Mouse (Mus musculus) MEL (cell line): ENCODE results near the gene Adamts4. TPM values are rescaled to one million over a fixed set of nuclear protein-coding genes. Genes with fewer than 3 reads are reported as not detected.
A peak's percentile ranks its signal among the peaks of the same experiment; 100 is the strongest.

Experiments used
- DNase-seq: peaks from one replicate; pipeline ENCODE4 v3.0.0; 2011; ENCODE audit warnings: low read depth, low spot score
- H3K27ac ChIP-seq: 2 replicates; pipeline ENCODE4 v1.5.1; 2012; ENCODE audit warnings: low read depth, mild to moderate bottlenecking, control low read depth, low read length, moderate library complexity; ENCODE audit not compliant: control insufficient read depth
- H3K27me3 ChIP-seq, 2 experiments: fragments of 150-350 bp in 1 of 2; sonication (generic) in 1 of 2; 2 replicates each; pipeline ENCODE4 v1.6.1; 2012; ENCODE audit warnings: low read length in 2 of 2, mild to moderate bottlenecking in 2 of 2, improper control_type of control experiment in 1 of 2, moderate library complexity in 1 of 2; ENCODE audit not compliant: insufficient read depth in 2 of 2, control insufficient read depth in 1 of 2
- H3K36me3 ChIP-seq, 2 experiments: 2 replicates each; pipeline ENCODE4 v1.6.1; 2012 to 2014; ENCODE audit warnings: low read length in 2 of 2, improper control_type of control experiment in 1 of 2, inconsistent platforms in 1 of 2, mild to moderate bottlenecking in 1 of 2; ENCODE audit not compliant: insufficient read depth in 2 of 2, control insufficient read depth in 1 of 2
- H3K4me1 ChIP-seq, 2 experiments: fragments of 150-350 bp in 1 of 2; sonication (generic) in 1 of 2; 2 replicates each; pipeline ENCODE4 v1.6.1; 2012; ENCODE audit warnings: low read length in 2 of 2, improper control_type of control experiment in 1 of 2, mild to moderate bottlenecking in 1 of 2; ENCODE audit not compliant: insufficient read depth in 2 of 2, control insufficient read depth in 1 of 2
- H3K4me3 ChIP-seq, 2 experiments: fragments of 150-350 bp in 1 of 2; sonication (generic) in 1 of 2; 2 replicates each; pipeline ENCODE4 v1.5.1; 2012; ENCODE audit warnings: low read depth in 2 of 2, low read length in 2 of 2, mild to moderate bottlenecking in 2 of 2, moderate library complexity in 2 of 2, control low read depth in 1 of 2, improper control_type of control experiment in 1 of 2; ENCODE audit not compliant: control insufficient read depth in 1 of 2, insufficient read depth in 1 of 2
- H3K79me2 ChIP-seq: 2 replicates; pipeline ENCODE4 v1.6.1; 2012; ENCODE audit warnings: mild to moderate bottlenecking, low read length, moderate library complexity; ENCODE audit not compliant: control insufficient read depth, poor library complexity, insufficient read depth
- H3K9ac ChIP-seq: 2 replicates; pipeline ENCODE4 v1.6.1; 2012; ENCODE audit warnings: low read depth, mild to moderate bottlenecking, control low read depth, low read length, moderate library complexity; ENCODE audit not compliant: control insufficient read depth, poor library complexity, severe bottlenecking
- H3K9me3 ChIP-seq: fragments of 150-350 bp; sonication (generic); replicated peaks from 2 replicates; pipeline ENCODE4 v1.6.1; 2012; ENCODE audit warnings: mild to moderate bottlenecking, low read length, improper control_type of control experiment, moderate library complexity; ENCODE audit not compliant: insufficient read depth
- BHLHE40 ChIP-seq: IDR thresholded peaks from 2 replicates; pipeline ENCODE4 v1.6.1; 2012; ENCODE audit warnings: low read depth, mild to moderate bottlenecking, inconsistent platforms, low read length, improper control_type of control experiment, borderline replicate concordance
- CHD1 ChIP-seq: IDR thresholded peaks from 2 replicates; pipeline ENCODE4 v1.6.1; 2012; ENCODE audit warnings: low read depth, mild to moderate bottlenecking, inconsistent platforms, low read length, improper control_type of control experiment
- CHD2 ChIP-seq: IDR thresholded peaks from 2 replicates; pipeline ENCODE4 v1.6.1; 2011; ENCODE audit warnings: low read length, improper control_type of control experiment
- CTCF ChIP-seq, 3 experiments: IDR thresholded peaks in 2 of 3; conservative IDR thresholded peaks in 1 of 3; 2 replicates each; pipeline ENCODE4 v1.5.1; 2011 to 2012; ENCODE audit warnings: low read length in 3 of 3, low read depth in 2 of 3, mild to moderate bottlenecking in 2 of 3, improper control_type of control experiment in 1 of 3, inconsistent platforms in 1 of 3, mixed read lengths in 1 of 3, moderate library complexity in 1 of 3; ENCODE audit not compliant: control insufficient read depth in 1 of 3, insufficient read depth in 1 of 3, poor library complexity in 1 of 3, severe bottlenecking in 1 of 3
- EP300 ChIP-seq, 2 experiments: IDR thresholded peaks; 2 replicates each; pipeline ENCODE4 v1.6.1; 2011; ENCODE audit warnings: improper control_type of control experiment in 2 of 2, low read length in 2 of 2, low read depth in 1 of 2, mild to moderate bottlenecking in 1 of 2
- GABPA ChIP-seq: IDR thresholded peaks from 2 replicates; pipeline ENCODE4 v1.6.1; 2012; ENCODE audit warnings: low read depth, mild to moderate bottlenecking, inconsistent platforms, low read length, improper control_type of control experiment, moderate library complexity
- GATA1 ChIP-seq: IDR thresholded peaks from 2 replicates; pipeline ENCODE4 v1.6.1; 2011; ENCODE audit warnings: low read depth, low read length, improper control_type of control experiment
- HCFC1 ChIP-seq: IDR thresholded peaks from 2 replicates; pipeline ENCODE4 v1.6.1; 2012; ENCODE audit warnings: low read depth, mild to moderate bottlenecking, inconsistent platforms, low read length, improper control_type of control experiment, moderate library complexity
- JUND ChIP-seq: IDR thresholded peaks from 2 replicates; pipeline ENCODE4 v1.6.1; 2011; ENCODE audit warnings: low read depth, mild to moderate bottlenecking, improper control_type of control experiment, low read length
- KAT2A ChIP-seq: conservative IDR thresholded peaks from 2 replicates; pipeline ENCODE4 v1.6.1; 2012; ENCODE audit warnings: low read depth, low read length, improper control_type of control experiment, inconsistent platforms
- MAFK ChIP-seq: IDR thresholded peaks from 2 replicates; pipeline ENCODE4 v1.6.1; 2011; ENCODE audit warnings: low read depth, mild to moderate bottlenecking, low read length, improper control_type of control experiment, borderline replicate concordance
- MAX ChIP-seq: IDR thresholded peaks from 2 replicates; pipeline ENCODE4 v1.6.1; 2011; ENCODE audit warnings: low read length, improper control_type of control experiment
- MAZ ChIP-seq: IDR thresholded peaks from 2 replicates; pipeline ENCODE4 v1.6.1; 2012; ENCODE audit warnings: low read depth, mild to moderate bottlenecking, inconsistent platforms, low read length, improper control_type of control experiment
- MEF2A ChIP-seq: IDR thresholded peaks from 2 replicates; pipeline ENCODE4 v1.6.1; 2014; ENCODE audit warnings: low read depth, mild to moderate bottlenecking, inconsistent platforms, low read length, improper control_type of control experiment; ENCODE audit not compliant: poor library complexity, insufficient replicate concordance, severe bottlenecking; ENCODE audit errors: extremely low read depth
- MXI1 ChIP-seq: IDR thresholded peaks from 2 replicates; pipeline ENCODE4 v1.6.1; 2011; ENCODE audit warnings: mild to moderate bottlenecking, low read depth, low read length, improper control_type of control experiment
- MYB ChIP-seq: IDR thresholded peaks from 2 replicates; pipeline ENCODE4 v1.6.1; 2011; ENCODE audit warnings: mild to moderate bottlenecking, low read depth, low read length, improper control_type of control experiment
- MYC ChIP-seq: IDR thresholded peaks from 2 replicates; pipeline ENCODE4 v1.6.1; 2011; ENCODE audit warnings: low read depth, mild to moderate bottlenecking, low read length, improper control_type of control experiment, moderate library complexity
- NELFE ChIP-seq: IDR thresholded peaks from 2 replicates; pipeline ENCODE4 v1.6.1; 2011; ENCODE audit warnings: low read depth, low read length, improper control_type of control experiment
- POLR2AphosphoS2 ChIP-seq: IDR thresholded peaks from 2 replicates; pipeline ENCODE4 v1.6.1; 2011; ENCODE audit warnings: low read length, improper control_type of control experiment
- RAD21 ChIP-seq: IDR thresholded peaks from 2 replicates; pipeline ENCODE4 v1.6.1; 2011; ENCODE audit warnings: mild to moderate bottlenecking, low read depth, low read length, improper control_type of control experiment
- RCOR1 ChIP-seq: IDR thresholded peaks from 2 replicates; pipeline ENCODE4 v1.6.1; 2012; ENCODE audit warnings: low read depth, mild to moderate bottlenecking, inconsistent platforms, low read length, improper control_type of control experiment
- SIN3A ChIP-seq: IDR thresholded peaks from 2 replicates; pipeline ENCODE4 v1.6.1; 2012; ENCODE audit warnings: low read length, improper control_type of control experiment, inconsistent platforms
- TAL1 ChIP-seq: IDR thresholded peaks from 2 replicates; pipeline ENCODE4 v1.6.1; 2012; ENCODE audit warnings: mild to moderate bottlenecking, inconsistent platforms, low read length, moderate library complexity, mixed read lengths
- TCF12 ChIP-seq: IDR thresholded peaks from 2 replicates; pipeline ENCODE4 v1.6.1; 2014; ENCODE audit warnings: low read depth, mild to moderate bottlenecking, inconsistent platforms, low read length, improper control_type of control experiment, moderate library complexity
- UBTF ChIP-seq: IDR thresholded peaks from 2 replicates; pipeline ENCODE4 v1.6.1; 2012; ENCODE audit warnings: low read depth, mild to moderate bottlenecking, inconsistent platforms, low read length, improper control_type of control experiment, moderate library complexity, borderline replicate concordance; ENCODE audit not compliant: insufficient read depth
- USF1 ChIP-seq: IDR thresholded peaks from 2 replicates; pipeline ENCODE4 v1.6.1; 2014; ENCODE audit warnings: low read depth, mild to moderate bottlenecking, inconsistent platforms, low read length, improper control_type of control experiment, moderate library complexity
- USF2 ChIP-seq, 2 experiments: IDR thresholded peaks; 2 replicates each; pipeline ENCODE4 v1.6.1; 2011 to 2012; ENCODE audit warnings: improper control_type of control experiment in 2 of 2, low read length in 2 of 2, borderline replicate concordance in 1 of 2, inconsistent platforms in 1 of 2, low read depth in 1 of 2, mild to moderate bottlenecking in 1 of 2; ENCODE audit not compliant: insufficient read depth in 1 of 2
- ZKSCAN1 ChIP-seq: IDR thresholded peaks from 2 replicates; pipeline ENCODE4 v1.6.1; 2012; ENCODE audit warnings: low read depth, mild to moderate bottlenecking, inconsistent platforms, low read length, improper control_type of control experiment, moderate library complexity
- ZMIZ1 ChIP-seq: IDR thresholded peaks from 2 replicates; pipeline ENCODE4 v1.6.1; 2012; ENCODE audit warnings: low read depth, mild to moderate bottlenecking, inconsistent platforms, low read length, improper control_type of control experiment, moderate library complexity
- ZNF384 ChIP-seq: IDR thresholded peaks from 2 replicates; pipeline ENCODE4 v1.6.1; 2012; ENCODE audit warnings: low read depth, mild to moderate bottlenecking, inconsistent platforms, low read length, improper control_type of control experiment
- polyA plus RNA-seq, 2 experiments: library from polyadenylated mRNA; stranded (reverse) in 1 of 2; unstranded in 1 of 2; fragments of >175 nt in 1 of 2; fragments of >200 nt in 1 of 2; gene quantifications; 2 replicates each; pipeline versions ENCODE4 v1.2.1 to v1.2.4; 2012; ENCODE audit warnings: low replicate concordance in 2 of 2, low read depth in 1 of 2; ENCODE audit not compliant: insufficient read length in 2 of 2, insufficient read depth in 1 of 2, missing spikeins in 1 of 2
- total RNA-seq: library from RNA; depleted of rRNA; stranded (reverse); fragments of 300-350 nt; gene quantifications from 2 replicates; pipeline ENCODE4 v1.2.3, GENCODE M21; 2012

The Adamts4 gene
- total and polyA plus RNA-seq, 3 experiments: 0.03 TPM; not detected in 2

DNA sequence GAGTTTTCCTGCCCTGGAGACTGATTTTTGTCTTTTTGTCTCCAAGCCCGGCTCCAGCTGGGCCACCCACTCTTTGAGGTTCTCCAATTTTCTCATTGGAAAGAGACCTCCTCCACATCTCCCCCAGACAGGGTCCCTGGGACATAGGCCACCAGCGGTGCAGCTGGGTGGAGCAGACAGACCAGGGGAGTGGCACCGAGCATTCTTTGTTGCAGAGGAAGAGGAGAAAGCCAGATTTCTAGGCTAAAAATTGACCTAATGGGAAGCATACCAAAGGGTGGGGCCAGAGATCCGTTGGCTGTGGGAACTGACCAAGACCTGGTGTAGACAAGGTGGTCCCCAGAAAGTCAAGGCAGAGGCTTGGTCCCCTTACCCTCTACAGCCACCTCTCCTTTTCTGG is 2.3 kb upstream of the Adamts4 start:
- H3K27me3 ChIP-seq: no peaks in the 10 kb centered on the region; a peak in 1 of 4 replicates
- H3K27ac ChIP-seq: peak overlapping the region; percentile 78
- H3K79me2 ChIP-seq: peaks cover 11% of the 10 kb centered on the region
- H3K4me3 ChIP-seq: peak overlapping the region; percentile 69 to 71
- peak overlapping the region; percentile 72 for H3K9ac ChIP-seq
- H3K36me3 ChIP-seq: peaks cover 0 to 12% of the 10 kb centered on the region in 2 experiments; a peak in 2 of 4 replicates
- peaks cover 2 to 21% of the 10 kb centered on the region in 2 experiments; a peak in 3 of 4 replicates for H3K4me1 ChIP-seq
- no peaks in the 10 kb centered on the region for H3K9me3 ChIP-seq
- TF ChIP-seq MAZ (no peak), CTCF (IDR thresholded peaks at IDR 0.05 in 2 of 3, conservative IDR thresholded peaks at IDR 0.05 in 1 of 3; ENCODE audit: control insufficient read depth in 1 of 3, insufficient read depth in 1 of 3, low read depth in 2 of 3, low read length in 3 of 3, poor library complexity in 1 of 3, severe bottlenecking in 1 of 3) (no peak), HCFC1 (no peak), CHD2 (no peak), CHD1 (no peak), MEF2A (no peak), MYC (no peak), JUND (no peak), RAD21 (no peak), POLR2AphosphoS2 (no peak), KAT2A (no peak), GABPA (no peak), MAX (no peak), MYB (no peak), EP300 (IDR thresholded peaks at IDR 0.05; ENCODE audit: low read depth in 1 of 2, low read length in 2 of 2) (no peak), TAL1 (no peak), BHLHE40 (no peak), RCOR1 (no peak), MAFK (no peak)
- DNase-seq: no peak

DNA sequence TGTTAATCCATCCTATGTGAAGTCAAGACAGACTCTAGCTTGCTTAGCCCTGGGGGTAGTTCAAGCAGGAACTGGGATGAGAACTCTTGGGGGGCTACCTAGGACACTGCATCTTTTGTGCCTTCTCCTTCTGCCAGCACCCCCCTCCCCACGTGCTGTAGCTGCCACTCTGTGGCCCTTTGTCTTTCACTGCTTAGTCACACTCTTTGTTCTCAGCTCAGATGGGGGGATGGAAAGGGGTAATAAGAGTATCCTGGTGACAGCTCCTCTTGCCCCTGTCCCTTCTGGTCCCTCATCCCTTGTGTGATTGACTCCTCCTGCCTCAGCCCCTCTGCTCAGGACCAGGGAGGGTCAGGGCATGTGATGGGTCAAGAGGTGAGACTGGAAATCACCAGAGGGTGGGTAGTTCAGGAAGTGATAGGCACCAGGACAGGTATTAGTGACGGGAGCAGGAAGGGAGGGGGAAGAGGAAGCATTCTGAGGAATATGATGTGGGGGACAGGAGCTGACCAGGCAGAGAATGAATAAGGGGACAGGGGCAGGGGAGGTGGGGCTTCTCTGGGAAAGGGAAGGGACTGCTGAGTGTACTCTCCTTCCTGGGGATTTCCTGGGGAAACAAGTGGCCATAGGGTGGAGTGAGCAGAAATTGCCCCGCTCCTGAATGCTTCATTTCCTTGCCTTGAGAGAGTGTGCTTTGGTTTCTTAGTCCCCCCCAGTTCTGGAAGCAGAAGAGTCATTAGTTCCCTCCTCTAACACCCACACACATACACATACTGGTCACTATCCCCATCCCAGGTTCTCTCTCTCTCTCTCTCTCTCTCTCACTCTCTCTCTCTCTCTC is 1.6 kb upstream of the Adamts4 start:
- peaks cover 11% of the 10 kb centered on the region for H3K79me2 ChIP-seq
- no peak for DNase-seq
- H3K9me3 ChIP-seq: no peaks in the 10 kb centered on the region
- H3K36me3 ChIP-seq: peaks cover 0 to 12% of the 10 kb centered on the region in 2 experiments; a peak in 2 of 4 replicates
- TF ChIP-seq MYC (no peak), USF1 (no peak), ZMIZ1 (no peak), SIN3A (no peak), UBTF (no peak), TCF12 (no peak), NELFE (no peak), MAZ (no peak), TAL1 (no peak), ZNF384 (no peak), MXI1 (no peak), GATA1 (no peak), ZKSCAN1 (no peak), USF2 (IDR thresholded peaks at IDR 0.05; ENCODE audit: borderline replicate concordance in 1 of 2, insufficient read depth in 1 of 2, low read depth in 1 of 2, low read length in 2 of 2) (no peak), MAX (no peak)
- no peak overlapping the region for H3K4me3 ChIP-seq
- peaks cover 0 to 1% of the 10 kb centered on the region in 2 experiments; a peak in 1 of 4 replicates for H3K27me3 ChIP-seq
- H3K27ac ChIP-seq: no peak overlapping the region
- peaks cover 2 to 21% of the 10 kb centered on the region in 2 experiments; a peak in 3 of 4 replicates for H3K4me1 ChIP-seq
- H3K9ac ChIP-seq: no peak overlapping the region
